Mouse (Mus musculus) E14TG2a.4 (cell line): Measurements from ENCODE around the gene Rnasel.

Experiments
- CTCF ChIP-seq: conservative IDR thresholded peaks from 2 replicates; pipeline ENCODE4 v1.5.1; 2014; ENCODE audit warnings: low read length
- NANOG ChIP-seq: IDR thresholded peaks from 2 replicates; pipeline ENCODE4 v1.6.1; 2014; ENCODE audit warnings: borderline replicate concordance, low read length, mixed read lengths
- POU5F1 ChIP-seq: IDR thresholded peaks from 2 replicates; pipeline ENCODE4 v1.6.1; 2014; ENCODE audit warnings: low read length, borderline replicate concordance

GRCm38 (mm10) chr1:153704996-153705395 is 44.2 kb upstream of the Rnasel start:
- no peak for TF ChIP-seq CTCF
- no peak for TF ChIP-seq NANOG
- TF ChIP-seq POU5F1 = no peak
